Mouse (Mus musculus): ENCODE results near the gene Tns3. TPM values are rescaled to one million over a fixed set of nuclear protein-coding genes. Genes with fewer than 3 reads are reported as not detected.

Tns3 gene
- total RNA-seq, 2 experiments from 2014 or later, result 33.5 to 34.4 TPM

DNA sequence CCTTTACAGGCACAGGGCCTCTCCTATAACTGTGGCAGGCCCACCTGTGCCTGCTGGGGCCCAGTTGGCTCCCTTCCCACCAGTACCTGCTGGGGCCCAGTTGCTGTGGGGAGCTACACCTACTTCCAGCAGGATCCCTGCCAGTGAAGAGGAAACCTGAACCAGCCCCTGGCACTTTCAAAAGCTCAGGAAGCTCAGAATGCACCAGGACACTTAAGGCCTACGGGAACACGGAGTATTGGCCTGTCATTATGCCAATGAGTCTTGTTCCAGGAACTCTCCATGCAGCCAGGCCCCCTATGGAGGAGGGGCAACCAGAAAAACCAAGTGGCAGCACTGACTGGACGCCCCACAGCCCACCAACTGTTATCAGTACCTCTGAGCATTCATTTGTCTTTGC, 181.6 kb downstream of the Tns3 start:
- no peak for DNase-seq (ENCODE audit: low spot score in 2 of 2)

DNA sequence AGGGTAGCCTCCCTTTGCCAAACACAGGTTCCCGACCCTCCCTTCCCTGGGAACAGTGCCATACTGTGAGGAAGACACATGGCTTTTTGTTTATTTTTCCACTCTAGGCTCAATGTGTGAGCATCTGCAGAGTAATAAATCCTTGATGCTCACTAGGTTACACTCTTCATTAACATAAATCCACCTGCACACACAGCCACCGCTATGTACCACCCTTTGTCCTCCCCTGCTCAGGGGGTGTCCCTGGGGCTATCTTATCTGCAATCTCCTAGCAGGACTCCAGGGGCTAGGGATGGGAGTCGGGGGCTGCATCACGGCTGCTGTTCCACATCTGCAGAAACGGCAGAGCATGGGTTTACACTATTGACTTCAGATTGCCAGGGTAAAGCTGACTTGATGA, 182.4 kb downstream of the Tns3 start:
- DNase-seq (ENCODE audit: low spot score in 2 of 2), result no peak

DNA sequence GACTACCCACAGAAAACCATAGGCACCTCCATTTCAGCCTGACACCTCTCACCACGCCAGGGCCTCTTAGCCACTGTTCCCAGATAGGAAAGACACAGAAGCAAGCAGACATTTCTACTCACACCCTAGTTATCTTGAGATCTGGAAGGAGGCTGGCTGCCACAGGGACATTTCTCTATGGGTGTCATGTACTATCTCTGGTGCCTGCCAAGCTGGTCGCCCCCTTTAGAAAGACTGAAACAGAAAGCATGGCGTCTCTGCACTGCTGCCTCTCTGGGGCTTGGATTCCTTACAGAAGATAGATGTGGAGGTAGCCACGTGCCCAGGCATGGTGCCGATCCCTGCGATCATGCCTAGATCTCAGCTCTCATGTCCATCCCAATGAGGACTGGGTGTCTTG, 182.8 kb downstream of the Tns3 start:
- DNase-seq (ENCODE audit: low spot score in 2 of 2), result peak in 1 of 2 experiments; percentile 29

- DNase-seq (ENCODE audit: low spot score in 2 of 2), result no peak
These were observed 184.5 kb downstream of the Tns3 start for GRCm38 (mm10) chr11:8479858-8480257.

GRCm38 (mm10) chr11:8479313-8479712, 185.0 kb downstream of the Tns3 start:
- no peak for DNase-seq (ENCODE audit: low spot score in 2 of 2)

- DNase-seq (ENCODE audit: low spot score in 2 of 2), result no peak
These were observed 190.7 kb downstream of the Tns3 start for GRCm38 (mm10) chr11:8473616-8474015.

DNA sequence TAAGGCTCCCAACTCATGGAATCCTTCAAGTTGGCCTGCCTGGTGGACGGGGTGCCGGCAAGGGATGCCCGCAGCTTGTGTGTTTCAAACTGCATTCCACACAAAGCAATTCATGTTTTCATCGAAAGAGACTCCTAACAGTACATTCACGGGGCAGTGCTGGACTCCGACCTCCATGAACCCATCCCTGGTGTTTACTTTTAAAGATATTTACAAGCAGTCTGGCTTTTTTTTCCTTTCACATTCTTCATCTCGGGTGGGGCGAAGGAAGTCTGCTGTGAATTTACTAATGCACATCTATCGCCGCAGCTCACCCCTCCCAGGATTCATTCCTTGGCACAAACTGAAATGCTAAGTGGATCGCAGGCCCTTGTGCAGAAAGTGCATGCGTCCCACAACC, 191.9 kb downstream of the Tns3 start:
- no peak for DNase-seq (ENCODE audit: low spot score in 2 of 2)

GRCm38 (mm10) chr11:8471535-8471934, 192.8 kb downstream of the Tns3 start:
- no peak for DNase-seq (ENCODE audit: low spot score in 2 of 2)

DNA sequence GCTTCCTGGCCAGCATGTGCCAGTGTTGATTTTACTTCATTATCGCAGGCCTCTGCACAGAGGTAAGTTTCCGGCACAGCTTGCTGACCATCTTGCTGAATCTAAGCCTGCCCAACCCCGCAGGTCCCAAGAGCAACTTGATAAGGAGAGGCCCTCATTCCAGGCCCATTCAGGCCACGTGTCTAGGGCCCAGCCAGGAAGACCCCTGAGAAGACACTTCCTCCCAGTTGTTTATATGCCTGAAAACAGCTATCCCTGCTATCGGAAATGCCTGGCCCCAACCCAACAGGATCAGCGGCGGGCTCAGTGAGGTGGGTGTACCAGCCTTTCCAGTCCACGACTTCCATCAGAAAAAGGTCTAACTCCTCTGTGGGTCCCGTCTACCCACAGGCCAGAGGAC, 194.8 kb downstream of the Tns3 start:
- DNase-seq (ENCODE audit: low spot score in 2 of 2), result no peak

DNA sequence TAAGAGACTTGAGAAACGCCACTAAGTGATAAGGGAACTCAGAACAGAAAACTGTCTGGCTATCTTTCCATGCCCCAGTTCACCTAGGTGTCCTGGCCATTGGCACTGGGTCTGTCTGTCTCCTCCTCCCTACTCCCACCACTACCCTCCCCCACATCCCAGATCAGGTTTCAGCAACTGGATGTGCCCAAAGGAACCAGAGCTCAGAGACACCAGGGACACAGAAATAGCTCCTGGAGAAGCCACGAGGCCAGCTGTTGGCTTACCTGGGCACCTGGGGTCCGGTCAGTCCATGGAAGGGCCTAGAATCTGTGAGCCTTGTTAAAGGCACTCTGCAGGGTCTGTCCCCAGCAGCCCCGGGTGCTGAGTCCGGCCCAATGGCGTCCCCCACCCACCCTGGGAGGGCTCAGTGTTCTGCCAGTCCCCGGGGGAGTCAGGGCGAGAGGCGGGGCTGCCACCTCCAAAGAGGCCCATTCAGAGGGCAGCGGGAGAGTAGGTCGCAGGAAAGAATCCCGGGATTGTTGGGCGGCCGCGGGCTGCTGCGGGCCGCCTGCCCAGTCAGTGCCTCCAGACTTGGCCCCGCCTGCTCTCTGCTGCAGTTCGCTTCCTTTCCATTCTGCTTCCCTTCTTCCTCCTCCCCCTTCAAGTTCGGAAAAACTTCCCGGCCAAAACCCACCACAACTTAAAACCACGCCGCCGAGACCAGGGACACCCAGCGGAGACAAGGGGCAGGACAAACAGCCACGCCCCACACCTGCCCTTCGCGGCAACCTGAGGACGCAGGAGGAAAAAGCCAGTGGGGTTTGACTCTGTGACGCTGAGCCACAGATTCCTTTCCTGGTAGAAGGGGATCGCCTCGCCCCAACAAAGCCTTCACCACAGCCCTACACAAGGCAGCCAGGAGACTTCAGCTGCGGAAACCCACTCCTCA, 195.9 kb downstream of the Tns3 start:
- peak; percentile 63 to 70 for DNase-seq (ENCODE audit: low spot score in 2 of 2)

GRCm38 (mm10) chr11:8467403-8468160, 196.8 kb downstream of the Tns3 start:
- DNase-seq (ENCODE audit: low spot score in 2 of 2), result no peak

- no peak for DNase-seq (ENCODE audit: low spot score in 2 of 2)
These were observed 200.5 kb downstream of the Tns3 start for GRCm38 (mm10) chr11:8463866-8464265.

- DNase-seq (ENCODE audit: low spot score in 2 of 2), result no peak
These were observed 201.4 kb downstream of the Tns3 start for GRCm38 (mm10) chr11:8462827-8463405.

- DNase-seq (ENCODE audit: low spot score in 2 of 2), result no peak
These were observed 203.5 kb downstream of the Tns3 start for GRCm38 (mm10) chr11:8460835-8461234.

- no peak for DNase-seq (ENCODE audit: low spot score in 2 of 2)
These were observed 206.4 kb downstream of the Tns3 start for GRCm38 (mm10) chr11:8457951-8458350.

GRCm38 (mm10) chr11:8456586-8457285, 207.6 kb downstream of the Tns3 start:
- DNase-seq (ENCODE audit: low spot score in 2 of 2), result peak in 1 of 2 experiments; percentile 16

DNA sequence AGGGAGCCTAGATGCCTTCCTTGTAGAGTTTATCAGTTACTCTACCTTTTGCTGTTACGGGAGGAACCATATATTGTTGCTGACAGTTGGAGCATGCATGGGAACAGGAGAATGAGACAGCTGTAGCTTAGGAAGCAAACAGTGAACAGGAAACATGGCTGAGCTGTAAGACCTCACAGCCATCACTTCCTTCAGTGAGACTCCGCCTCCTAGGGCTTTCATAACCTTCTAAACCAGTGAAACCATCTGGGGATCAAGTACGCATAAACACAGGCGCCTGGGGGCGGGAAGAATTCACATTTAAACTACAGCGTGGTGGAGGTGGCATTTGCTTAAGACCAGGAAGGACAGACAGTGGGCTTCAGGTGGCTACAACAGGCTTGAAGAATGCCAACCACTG, 208.7 kb downstream of the Tns3 start:
- no peak for DNase-seq (ENCODE audit: low spot score in 2 of 2)

GRCm38 (mm10) chr11:8453252-8453651, 211.1 kb downstream of the Tns3 start:
- no peak for DNase-seq (ENCODE audit: low spot score in 2 of 2)

GRCm38 (mm10) chr11:8451597-8452201, 212.6 kb downstream of the Tns3 start:
- DNase-seq (ENCODE audit: low spot score in 2 of 2), result no peak

GRCm38 (mm10) chr11:8450540-8450939, 213.8 kb downstream of the Tns3 start:
- no peak for DNase-seq (ENCODE audit: low spot score in 2 of 2)

GRCm38 (mm10) chr11:8445915-8446356, 218.4 kb downstream of the Tns3 start:
- DNase-seq (ENCODE audit: low spot score in 2 of 2), result peak; percentile 61 to 62
